Mouse (Mus musculus) kidney, adult 18-20 months (tissue): Measurements from ENCODE around the gene Eif2s2.

Experiments used
- DNase-seq: peaks from one replicate; pipeline ENCODE4 v3.0.0; 2021

Eif2s2 gene

DNA sequence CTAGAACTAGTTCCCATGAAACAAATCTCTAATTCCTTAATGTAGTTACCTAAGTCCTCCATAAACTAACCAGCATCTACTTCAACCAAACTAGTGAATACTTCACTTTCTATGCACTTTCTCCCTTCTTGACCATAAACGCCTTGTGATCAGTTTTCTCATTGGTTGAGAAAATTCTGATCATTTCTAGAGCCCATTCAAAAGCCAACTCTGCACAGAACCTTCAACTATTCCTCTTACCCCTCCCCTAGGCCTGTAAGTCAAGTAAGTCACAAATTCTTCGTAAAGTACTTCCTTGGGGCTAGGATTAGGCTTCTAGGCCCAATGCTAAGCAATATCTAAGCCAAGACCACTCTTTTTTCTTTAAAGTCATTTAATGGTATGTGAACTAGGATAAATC is 1.1 kb downstream of the Eif2s2 start:
- DNase-seq, result no peak

DNA sequence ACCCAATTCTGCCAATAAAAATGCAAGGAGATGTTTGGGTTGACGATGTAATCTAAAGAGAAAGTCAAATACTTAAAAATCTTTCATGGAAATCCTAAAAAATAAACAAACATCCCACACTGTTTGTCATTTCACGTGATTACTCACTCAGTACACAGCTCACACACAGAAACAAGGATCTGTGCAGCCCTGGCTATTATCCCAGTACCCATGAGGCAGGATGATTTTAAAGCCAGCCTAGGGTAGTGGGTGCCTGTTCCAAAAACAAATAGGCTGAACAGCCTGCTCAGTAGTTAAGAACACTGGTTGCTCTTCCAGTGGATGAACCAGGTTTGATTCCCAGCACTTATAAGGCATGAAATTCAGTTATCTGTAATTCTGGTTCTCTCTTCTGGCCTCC is 16.1 kb downstream of the Eif2s2 start:
- DNase-seq, result no peak

- DNase-seq, result no peak
Observed at GRCm38 (mm10) chr2:154869954-154870641, 22.6 kb downstream of the Eif2s2 start.

GRCm38 (mm10) chr2:154868106-154868505 is 24.6 kb downstream of the Eif2s2 start:
- no peak for DNase-seq

DNA sequence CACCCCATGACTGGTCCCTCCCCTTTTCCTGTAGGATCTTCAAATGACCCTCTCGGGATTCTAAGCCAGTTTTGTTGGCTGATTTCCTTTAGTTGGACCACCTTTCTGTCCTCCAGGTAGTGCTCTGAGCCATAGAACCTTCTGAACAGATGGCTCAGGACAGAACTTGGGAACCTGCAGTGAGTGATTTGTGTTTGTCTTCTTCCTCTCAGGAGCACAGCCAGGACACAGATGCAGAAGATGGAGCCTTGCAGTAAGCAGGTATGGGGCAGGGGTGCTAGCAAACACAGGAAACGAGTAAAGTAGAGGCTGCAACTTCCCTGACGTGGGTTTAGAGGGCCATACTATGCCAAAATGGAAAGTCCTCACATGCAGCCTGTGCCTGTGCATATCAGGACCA is 27.0 kb downstream of the Eif2s2 start:
- DNase-seq, result no peak

GRCm38 (mm10) chr2:154863672-154864071 is 29.1 kb downstream of the Eif2s2 start:
- no peak for DNase-seq

DNA sequence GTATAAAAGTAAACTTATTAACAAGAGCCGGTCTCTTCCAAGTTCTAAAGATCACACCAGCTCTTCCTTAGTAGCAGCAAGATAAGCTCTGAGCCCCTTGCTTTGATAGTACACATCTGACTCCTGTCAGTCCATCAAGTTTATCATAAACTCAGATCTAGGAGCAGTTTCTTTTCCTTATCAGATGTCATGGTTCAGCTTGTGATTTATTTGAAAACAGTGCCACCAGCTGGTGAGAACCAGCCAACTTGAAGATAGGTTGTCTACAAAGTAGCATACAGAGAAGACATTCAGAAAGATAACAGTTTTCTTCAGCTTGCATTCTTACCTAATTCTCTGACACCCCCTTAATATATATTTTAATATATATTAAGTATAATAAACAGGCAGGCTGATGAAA is 37.4 kb downstream of the Eif2s2 start:
- DNase-seq, result peak; percentile 63

DNA sequence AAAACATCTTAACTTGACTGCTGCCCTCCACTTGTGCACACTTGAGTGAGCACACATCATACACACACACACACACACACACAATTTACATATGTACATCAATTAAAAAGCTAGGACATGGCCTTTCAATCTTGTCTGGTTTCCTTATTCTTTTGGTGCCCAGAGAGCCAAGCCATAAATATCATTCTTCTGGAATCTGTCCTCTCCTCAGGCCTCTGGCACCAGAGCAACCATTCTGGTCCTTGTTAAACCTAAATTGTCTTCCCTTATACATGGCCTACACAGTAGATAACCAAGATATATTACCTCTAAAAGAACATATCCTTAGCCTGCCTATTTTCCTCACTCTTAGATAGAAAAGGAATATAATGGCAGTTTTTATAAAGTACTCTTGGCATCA is 44.6 kb downstream of the Eif2s2 start:
- no peak for DNase-seq

- DNase-seq, result no peak
Observed at GRCm38 (mm10) chr2:154836537-154836936, 56.2 kb downstream of the Eif2s2 start.

- DNase-seq, result no peak
Observed at GRCm38 (mm10) chr2:154834149-154834865, 58.4 kb downstream of the Eif2s2 start.

- DNase-seq, result no peak
Observed at GRCm38 (mm10) chr2:154832471-154832870, 60.3 kb downstream of the Eif2s2 start.

DNA sequence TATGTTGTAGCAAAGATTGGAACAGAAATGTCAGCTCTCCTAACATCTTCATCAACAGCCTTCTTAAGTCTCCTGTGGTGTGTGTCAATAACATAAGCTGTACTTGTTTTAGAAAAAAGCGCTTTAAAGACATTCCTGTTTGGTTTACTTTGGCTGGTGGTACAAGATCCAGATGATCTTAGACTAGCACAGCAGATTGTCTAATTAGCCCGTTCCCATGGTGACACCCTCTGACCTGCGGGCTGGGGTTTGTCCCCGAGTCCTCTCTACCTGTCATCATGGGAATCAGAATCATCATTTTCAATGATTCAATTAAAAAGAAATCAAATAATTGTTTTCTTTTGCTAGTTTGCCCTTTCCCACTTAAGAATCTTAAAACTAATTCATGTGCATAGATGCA is 65.2 kb downstream of the Eif2s2 start:
- no peak for DNase-seq

GRCm38 (mm10) chr2:154826054-154826538 is 66.6 kb downstream of the Eif2s2 start:
- DNase-seq, result no peak
